Comparison of ENCODE assay signal across 8 mouse cellular contexts in genomic region chr10:70096366-70097188, GRCm38 (mm10). TPM values are rescaled to one million over a fixed set of nuclear protein-coding genes. Genes with fewer than 3 reads are reported as not detected.
DNase-seq lines count a peak whose midpoint lies in the region; ATAC-seq lines count a peak whose summit lies in the region.

Gene Ccdc6, plus strand, starts transcription at chr10:70097121.

- H3K9ac ChIP-seq in intestine, embryonic 14.5 days (ENCODE audit: low read length) = peak within 1 kb of the TSS; percentile 88

- H3K27ac ChIP-seq in intestine, embryonic 14.5 days (ENCODE audit: low read depth) = peak within 1 kb of the TSS; percentile 84
- H3K27ac ChIP-seq in midbrain, embryonic 10.5 days (replicated peaks) = peak within 1 kb of the TSS; percentile 97

- intact Hi-C loops in left cerebral cortex, postnatal 36 days (cut with DNase I) = loop anchor here (5.0 to 10.0 kb wide), 5 partner anchors 41 to 198 kb away; no protein-coding TSS in a partner anchor

- 1% methylated on average over 61 of the region's 77 CpGs for WGBS in intestine, embryonic 14.5 days
- under 1% methylated on average over 73 of the region's 77 CpGs for WGBS in midbrain, embryonic 10.5 days

- peak; percentile 88 for ATAC-seq in intestine, embryonic 14.5 days (replicated peaks; ENCODE audit: low FRiP score, low TSS enrichment, low read depth)

- no peaks in the 10 kb centered on the region for H3K36me3 ChIP-seq in intestine, embryonic 14.5 days (ENCODE audit: control insufficient read depth, insufficient read depth, low read length)
- peaks cover 12% of the 10 kb centered on the region for H3K36me3 ChIP-seq in midbrain, embryonic 10.5 days

- H3K27me3 ChIP-seq in intestine, embryonic 14.5 days (replicated peaks; ENCODE audit: control insufficient read depth, insufficient read depth, low read length) = no peaks in the 10 kb centered on the region
- H3K27me3 ChIP-seq in midbrain, embryonic 10.5 days (ENCODE audit: low read depth, poor library complexity, severe bottlenecking) = no peaks in the 10 kb centered on the region

- no peaks in the 10 kb centered on the region for H3K9me3 ChIP-seq in intestine, embryonic 14.5 days (ENCODE audit: control insufficient read depth, low read length)
- H3K9me3 ChIP-seq in midbrain, embryonic 10.5 days (replicated peaks) = peaks cover 2% of the 10 kb centered on the region

- H3K4me2 ChIP-seq in intestine, embryonic 14.5 days (ENCODE audit: low read length) = peak within 1 kb of the TSS; percentile 89

- H3K4me1 ChIP-seq in intestine, embryonic 14.5 days (replicated peaks; ENCODE audit: control insufficient read depth, insufficient read depth, low read length) = peaks cover 33% of the 10 kb centered on the region
- peaks cover 51% of the 10 kb centered on the region for H3K4me1 ChIP-seq in midbrain, embryonic 10.5 days

- peak within 1 kb of the TSS; percentile 96 for H3K4me3 ChIP-seq in intestine, embryonic 14.5 days (ENCODE audit: low read depth, low read length)
- peak within 1 kb of the TSS; percentile 99 for H3K4me3 ChIP-seq in midbrain, embryonic 10.5 days

- peak; percentile 84 to 85 for DNase-seq in adrenal gland, adult 18-20 months (ENCODE audit: low spot score in 2 of 2)
- peak; percentile 87 for DNase-seq in embryo, embryonic 10.5 days (ENCODE audit: low spot score)
- peak; percentile 87 for DNase-seq in gastrocnemius, postnatal 25 days
- peak; percentile 87 for DNase-seq in intestine, embryonic 14.5 days (ENCODE audit: low spot score)
- DNase-seq in left cerebral cortex, postnatal 36 days (ENCODE audit: low spot score in 2 of 2) = peak; percentile 81 to 87
- DNase-seq in midbrain, embryonic 10.5 days (ENCODE audit: low spot score) = peak; percentile 85
- peak; percentile 59 to 68 for DNase-seq in right cerebral cortex, postnatal 36 days (ENCODE audit: low spot score in 2 of 2)
- peak; percentile 80 for DNase-seq in yolk sac, embryonic 10.5 days (ENCODE audit: low spot score)

RNA-seq across cellular contexts. Expression of gene Ccdc6, which starts in this region (rescaled TPM):
- total RNA-seq in adrenal gland, adult 18-20 months (2021) = 10 to 100 TPM; 84.9 to 85.0 TPM
- 100 to 1,000 TPM in 1 of 2 experiments, 10 to 100 TPM in 1; 98.9 to 100 TPM for total RNA-seq in gastrocnemius, postnatal 25 days (2021)
- 23.7 and 24.6 TPM in 2 replicates for polyA plus RNA-seq in intestine, embryonic 14.5 days (2014; fragmentation: Nextera tagmentation; extraction: Ambion mirVana)
- 10 to 100 TPM; 43.4 to 58.7 TPM for total RNA-seq in left cerebral cortex, postnatal 36 days (2021)
- 19.8 and 21.3 TPM in 2 replicates for polyA plus RNA-seq in midbrain, embryonic 10.5 days (2016; fragmentation: Nextera tagmentation; extraction: Ambion mirVana)

Comparison
In these comparisons a context has a peak if more than half of its experiments do, and no peak if none do; other contexts are left out.
1. Peak in every context shown above with its lines: DNase-seq, ATAC-seq, H3K4me3 ChIP-seq and H3K27ac ChIP-seq.